Mouse (Mus musculus) ES-Bruce4 (cell line): ENCODE results near the gene Mocs3. TPM values are rescaled to one million over a fixed set of nuclear protein-coding genes. Genes with fewer than 3 reads are reported as not detected.
A peak's percentile ranks its signal among the peaks of the same experiment; 100 is the strongest.

Source experiments
- H3K27ac ChIP-seq: 2 replicates; pipeline ENCODE4 v1.5.1; 2012; ENCODE audit warnings: low read length, inconsistent platforms; ENCODE audit not compliant: insufficient read depth
- H3K27me3 ChIP-seq: 2 replicates; pipeline ENCODE4 v1.6.1; 2012; ENCODE audit warnings: mild to moderate bottlenecking, low read length, inconsistent platforms; ENCODE audit not compliant: control insufficient read depth, poor library complexity, insufficient read depth, severe bottlenecking
- H3K36me3 ChIP-seq: 2 replicates; pipeline ENCODE4 v1.6.1; 2012; ENCODE audit warnings: inconsistent platforms, mild to moderate bottlenecking, low read length, moderate library complexity; ENCODE audit not compliant: control insufficient read depth, poor library complexity, insufficient read depth, severe bottlenecking
- H3K4me1 ChIP-seq: one replicate; pipeline ENCODE4 v1.8.1; 2011; ENCODE audit warnings: low read length; ENCODE audit not compliant: control insufficient read depth, insufficient read depth
- H3K4me3 ChIP-seq: 2 replicates; pipeline ENCODE4 v1.5.1; 2011; ENCODE audit warnings: low read depth, mild to moderate bottlenecking, low read length
- H3K9ac ChIP-seq: 2 replicates; pipeline ENCODE4 v1.6.1; 2012; ENCODE audit warnings: low read depth, mild to moderate bottlenecking, inconsistent platforms; ENCODE audit not compliant: poor library complexity, severe bottlenecking
- H3K9me3 ChIP-seq: replicated peaks from 2 replicates; pipeline ENCODE4 v1.6.1; 2012; ENCODE audit warnings: mild to moderate bottlenecking, low read length, inconsistent platforms; ENCODE audit not compliant: control insufficient read depth, poor library complexity, insufficient read depth, severe bottlenecking
- CTCF ChIP-seq: IDR thresholded peaks from one replicate; pipeline ENCODE4 v1.8.1; 2011; ENCODE audit warnings: low read depth, low read length
- EP300 ChIP-seq: IDR thresholded peaks from 2 replicates; pipeline ENCODE4 v1.6.1; 2011; ENCODE audit warnings: low read depth, low read length; ENCODE audit not compliant: insufficient read depth
- POLR2A ChIP-seq: IDR thresholded peaks from one replicate; pipeline ENCODE4 v1.8.1; 2011; ENCODE audit warnings: low read length; ENCODE audit not compliant: insufficient read depth
- polyA plus RNA-seq: library from polyadenylated mRNA; stranded (reverse); fragments of >200 nt; gene quantifications from 2 replicates; pipeline ENCODE4 v1.2.4, GENCODE M21; 2011; ENCODE audit warnings: low read depth; ENCODE audit not compliant: missing spikeins, insufficient read depth, insufficient read length

Gene Mocs3
- polyA plus RNA-seq, 1 experiment = 3.2 TPM

DNA sequence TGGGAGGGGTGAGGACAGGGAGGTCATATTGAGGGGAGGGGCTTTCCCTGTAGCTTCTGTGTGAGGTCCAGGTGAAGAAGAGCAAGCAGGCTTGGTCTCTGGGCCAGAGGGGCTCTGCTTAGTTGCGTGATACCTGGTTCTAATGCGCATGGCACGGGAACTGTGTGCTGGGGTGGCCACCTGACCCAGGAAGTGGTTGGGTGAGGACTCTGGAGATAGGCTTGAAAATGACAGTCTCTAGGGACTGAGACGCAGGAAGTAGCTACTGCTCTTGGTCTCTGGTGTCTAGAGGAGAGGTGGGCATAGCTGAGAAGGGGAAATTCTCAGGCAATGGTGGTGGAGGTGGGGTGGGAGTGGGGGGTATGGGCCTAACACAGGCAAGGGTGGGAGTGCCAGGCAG, 26.8 kb downstream of the Mocs3 start:
- no peaks in the 10 kb centered on the region for H3K27me3 ChIP-seq
- peaks cover 2% of the 10 kb centered on the region for H3K4me1 ChIP-seq
- H3K9ac ChIP-seq = no peak overlapping the region
- no peak overlapping the region for H3K27ac ChIP-seq
- no peaks in the 10 kb centered on the region for H3K9me3 ChIP-seq
- no peak for TF ChIP-seq CTCF
- TF ChIP-seq POLR2A = no peak
- no peak for TF ChIP-seq EP300
- no peak overlapping the region for H3K4me3 ChIP-seq
- no peaks in the 10 kb centered on the region for H3K36me3 ChIP-seq

DNA sequence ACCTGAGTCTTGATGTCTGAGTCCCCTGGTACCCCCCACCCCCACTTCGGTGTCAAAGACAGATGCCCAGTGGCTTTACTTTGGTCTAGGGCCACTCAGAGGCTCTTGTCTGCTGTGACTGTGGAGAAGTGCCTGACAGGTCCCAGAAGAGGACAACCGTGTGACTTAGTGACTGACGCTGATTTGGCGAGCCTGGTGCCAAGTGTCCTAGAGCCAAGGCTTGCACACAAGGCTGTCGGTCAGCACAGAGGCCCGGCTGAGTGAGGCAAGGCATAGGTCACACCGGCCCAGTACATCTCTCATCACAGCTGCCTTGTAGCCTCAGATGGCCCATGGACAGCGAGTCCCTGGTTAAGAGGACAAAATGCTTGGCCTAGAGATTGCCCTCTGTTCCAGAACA, 28.6 kb downstream of the Mocs3 start:
- Histone ChIP-seq H3K9ac (no peak overlapping the region), H3K4me3 (no peak overlapping the region), H3K36me3 (no peaks in the 10 kb centered on the region), H3K27me3 (no peaks in the 10 kb centered on the region), H3K4me1 (no peaks in the 10 kb centered on the region), H3K27ac (no peak overlapping the region), H3K9me3 (no peaks in the 10 kb centered on the region)
- TF ChIP-seq EP300 = no peak
- TF ChIP-seq CTCF = no peak
- no peak for TF ChIP-seq POLR2A

DNA sequence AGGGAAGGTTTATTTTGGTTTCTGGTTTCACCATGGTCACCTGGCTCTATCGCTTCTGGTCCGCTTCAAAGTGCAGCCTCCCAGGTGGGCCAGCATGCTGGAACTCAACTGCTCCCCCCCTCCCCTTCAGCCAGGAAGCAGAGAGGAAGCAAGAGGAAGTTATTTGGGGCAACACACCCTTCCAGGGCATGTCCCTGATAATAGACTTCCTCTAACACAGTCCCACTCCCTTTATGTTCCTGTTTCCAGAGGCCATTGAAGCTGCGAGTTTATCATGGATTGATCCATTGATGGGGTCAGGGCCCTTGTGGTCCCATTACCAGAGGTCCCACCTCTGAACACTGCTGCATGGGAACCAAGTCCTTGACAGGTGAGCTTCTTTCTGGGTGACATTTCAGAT, 29.7 kb downstream of the Mocs3 start:
- no peaks in the 10 kb centered on the region for H3K27me3 ChIP-seq
- TF ChIP-seq EP300 = no peak
- no peak for TF ChIP-seq CTCF
- no peak for TF ChIP-seq POLR2A
- no peaks in the 10 kb centered on the region for H3K9me3 ChIP-seq
- no peak overlapping the region for H3K4me3 ChIP-seq
- H3K27ac ChIP-seq = no peak overlapping the region
- no peak overlapping the region for H3K9ac ChIP-seq
- no peaks in the 10 kb centered on the region for H3K4me1 ChIP-seq
- no peaks in the 10 kb centered on the region for H3K36me3 ChIP-seq

DNA sequence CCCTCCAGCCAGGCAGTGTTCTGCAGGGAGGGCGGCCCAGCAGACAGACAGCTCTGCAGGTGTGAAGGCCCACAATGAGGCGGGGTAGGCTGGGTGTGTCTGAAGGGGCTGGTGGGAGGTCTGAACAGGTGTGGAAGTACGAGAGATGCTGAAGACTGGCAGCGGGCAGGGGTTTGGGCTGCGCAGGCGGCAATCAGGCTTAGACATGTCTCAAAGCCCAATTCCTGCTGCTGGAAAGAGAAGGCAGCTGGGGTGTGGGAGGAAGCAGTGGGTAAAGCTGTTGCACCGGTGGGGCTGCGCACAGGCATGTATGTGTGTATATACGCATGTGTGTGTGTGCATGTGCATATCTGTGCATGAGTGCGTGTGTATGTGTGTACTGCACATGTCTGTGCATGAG, 30.5 kb downstream of the Mocs3 start:
- TF ChIP-seq EP300 = no peak
- TF ChIP-seq POLR2A = no peak
- no peak for TF ChIP-seq CTCF
- no peaks in the 10 kb centered on the region for H3K36me3 ChIP-seq

DNA sequence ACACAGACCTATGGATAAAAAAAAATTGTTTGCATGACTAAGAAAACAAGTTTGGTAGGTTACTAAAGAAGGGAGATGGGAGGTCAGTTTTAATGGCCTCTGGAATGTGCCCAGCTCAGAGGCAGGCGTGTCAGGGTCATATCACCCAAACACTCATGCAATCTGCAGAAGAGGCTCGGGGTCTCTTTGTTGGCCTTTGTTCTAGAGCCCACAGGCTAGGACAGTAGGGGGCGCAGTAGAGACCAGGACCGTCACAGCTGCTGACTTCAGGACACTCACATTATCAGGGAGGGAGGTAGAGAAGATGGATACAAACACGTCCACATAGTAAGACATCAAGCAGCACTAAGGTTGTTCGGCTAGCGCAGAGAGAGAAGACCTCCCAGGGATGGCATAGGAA, 37.6 kb downstream of the Mocs3 start:
- Histone ChIP-seq H3K27me3 (no peaks in the 10 kb centered on the region), H3K4me3 (peak overlapping the region; percentile 46), H3K27ac (no peak overlapping the region), H3K36me3 (no peaks in the 10 kb centered on the region), H3K4me1 (no peaks in the 10 kb centered on the region), H3K9ac (no peak overlapping the region), H3K9me3 (no peaks in the 10 kb centered on the region)
- TF ChIP-seq EP300 = no peak
- TF ChIP-seq POLR2A = no peak
- TF ChIP-seq CTCF = peak; percentile 92

More for the DNA sequence above, 30.5 kb downstream of the Mocs3 start:
- H3K27me3 ChIP-seq = no peaks in the 10 kb centered on the region
- no peaks in the 10 kb centered on the region for H3K9me3 ChIP-seq
- H3K9ac ChIP-seq = no peak overlapping the region
- no peaks in the 10 kb centered on the region for H3K4me1 ChIP-seq
- H3K27ac ChIP-seq = no peak overlapping the region
- H3K4me3 ChIP-seq = no peak overlapping the region

DNA sequence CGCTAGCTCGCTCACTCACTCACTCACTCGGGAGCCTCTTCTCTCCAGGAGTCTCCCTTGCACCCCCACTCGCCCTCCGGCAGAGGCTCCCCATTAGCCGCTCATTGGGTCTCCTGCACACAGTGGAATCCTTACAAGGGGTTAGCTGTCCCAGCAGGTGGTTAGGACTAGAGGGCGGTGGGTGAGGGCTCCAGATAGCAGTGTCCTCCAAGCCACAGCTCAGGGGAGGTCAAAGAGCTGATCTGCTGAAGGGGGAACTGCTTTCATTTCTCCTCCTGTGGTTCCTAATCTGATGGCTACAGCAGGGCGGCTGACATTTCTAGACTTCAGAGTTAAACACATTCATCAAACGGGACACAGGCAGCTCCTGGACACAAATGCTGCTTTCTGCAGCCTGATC, 43.0 kb downstream of the Mocs3 start:
- no peaks in the 10 kb centered on the region for H3K9me3 ChIP-seq
- no peak overlapping the region for H3K27ac ChIP-seq
- no peak overlapping the region for H3K4me3 ChIP-seq
- no peaks in the 10 kb centered on the region for H3K27me3 ChIP-seq
- H3K36me3 ChIP-seq = no peaks in the 10 kb centered on the region
- no peak for TF ChIP-seq EP300
- no peak for TF ChIP-seq POLR2A
- no peak for TF ChIP-seq CTCF
- H3K9ac ChIP-seq = no peak overlapping the region
- H3K4me1 ChIP-seq = peaks cover 3% of the 10 kb centered on the region

DNA sequence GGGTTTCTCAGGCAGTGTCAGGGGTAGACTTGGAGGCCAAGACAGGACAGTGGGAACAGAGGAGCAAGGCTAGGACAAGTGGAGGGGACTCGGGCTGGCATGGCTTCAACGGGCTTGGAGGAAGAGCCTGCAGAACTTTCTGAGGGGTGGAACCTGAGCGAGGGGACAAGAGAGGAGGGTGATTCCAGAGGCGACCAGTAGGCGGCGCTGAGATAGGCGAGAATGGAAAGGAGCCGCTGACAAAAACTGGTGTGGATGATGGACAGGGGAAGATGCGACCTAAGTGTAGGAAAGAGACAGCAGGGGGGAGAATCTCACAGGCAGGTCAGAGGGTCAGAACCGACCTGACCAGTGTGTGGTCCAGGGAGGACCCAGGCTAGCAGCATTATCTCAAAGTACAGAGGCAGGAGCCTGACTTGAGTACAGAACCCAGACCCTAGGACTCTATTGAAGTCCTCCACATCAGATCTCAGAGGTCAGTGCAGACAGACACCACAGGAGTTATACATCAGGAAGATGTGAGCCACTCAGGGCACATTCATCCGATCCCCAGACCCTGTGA, 44.0 kb downstream of the Mocs3 start:
- TF ChIP-seq CTCF = peak; percentile 83
- no peak for TF ChIP-seq EP300
- H3K27me3 ChIP-seq = no peaks in the 10 kb centered on the region
- no peaks in the 10 kb centered on the region for H3K36me3 ChIP-seq
- no peaks in the 10 kb centered on the region for H3K9me3 ChIP-seq
- H3K9ac ChIP-seq = no peak overlapping the region
- H3K4me3 ChIP-seq = no peak overlapping the region
- H3K4me1 ChIP-seq = peaks cover 3% of the 10 kb centered on the region
- H3K27ac ChIP-seq = no peak overlapping the region
